Mouse (Mus musculus): ENCODE results near the gene Ddi2. TPM values are rescaled to one million over a fixed set of nuclear protein-coding genes. Genes with fewer than 3 reads are reported as not detected.
A peak's percentile ranks its signal among the peaks of the same experiment; 100 is the strongest.

Ddi2 gene
- polyA plus RNA-seq, 1 experiment = 12.8 TPM

DNA sequence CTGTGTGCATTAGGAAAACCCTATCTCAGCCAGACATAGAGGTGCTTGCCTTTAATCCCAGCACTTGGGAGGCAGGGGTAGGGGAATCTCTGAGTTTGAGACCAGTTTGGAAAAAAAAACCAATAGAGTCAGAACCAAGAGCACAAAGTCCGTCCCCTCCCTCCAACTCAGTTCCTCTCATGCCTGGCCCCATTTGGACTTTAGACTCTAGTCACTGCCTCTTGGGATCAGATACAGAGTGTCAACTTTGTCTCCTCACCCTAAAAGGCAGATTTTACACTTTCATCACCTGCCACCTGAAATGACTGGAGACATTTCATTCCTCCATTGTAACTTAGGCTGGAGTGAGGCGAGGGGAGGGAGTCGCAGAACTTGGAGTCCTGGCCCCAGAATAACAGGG, 6.0 kb upstream of the Ddi2 start:
- H3ac ChIP-seq (ENCODE audit: control insufficient read depth, insufficient read length, low read depth) = no peak overlapping the region
- no peaks in the 10 kb centered on the region for H3K36me3 ChIP-seq (ENCODE audit: control insufficient read depth, insufficient read depth)
- H3K79me2 ChIP-seq (ENCODE audit: control insufficient read depth, insufficient read depth) = no peaks in the 10 kb centered on the region
- TF ChIP-seq CTCF (IDR thresholded peaks at IDR 0.05; ENCODE audit: control insufficient read depth, insufficient read depth, insufficient read length) = no peak
- H3K27me3 ChIP-seq (ENCODE audit: control insufficient read depth, insufficient read depth, insufficient read length) = no peaks in the 10 kb centered on the region
- no peaks in the 10 kb centered on the region for H3K79me3 ChIP-seq (ENCODE audit: low read depth)
- no peak overlapping the region for H3K4me3 ChIP-seq (ENCODE audit: insufficient read depth, poor library complexity, severe bottlenecking)

DNA sequence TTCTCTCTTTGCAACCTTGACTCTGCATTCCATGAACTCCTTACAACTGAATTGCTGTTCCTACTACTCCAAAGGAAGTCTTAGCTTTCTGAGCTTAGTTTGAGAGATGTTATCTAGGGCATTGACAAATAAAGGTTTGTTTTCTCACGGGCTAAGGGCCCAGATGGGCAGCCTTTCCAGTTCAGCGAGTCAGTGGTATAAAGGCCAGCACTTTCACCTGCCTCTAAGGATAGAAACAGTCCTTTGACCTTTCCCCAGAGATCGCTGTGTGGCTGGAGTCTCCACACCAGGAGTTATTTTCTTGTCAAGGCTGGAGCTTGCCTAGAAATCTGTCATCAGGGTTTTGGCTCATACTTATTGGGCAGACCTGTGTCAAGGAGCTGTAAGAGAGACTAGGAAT, 2.5 kb upstream of the Ddi2 start:
- H3K79me2 ChIP-seq (ENCODE audit: control insufficient read depth, insufficient read depth) = peaks cover 24% of the 10 kb centered on the region
- H3K27me3 ChIP-seq (ENCODE audit: control insufficient read depth, insufficient read depth, insufficient read length) = no peaks in the 10 kb centered on the region
- peaks cover 19% of the 10 kb centered on the region for H3K79me3 ChIP-seq (ENCODE audit: low read depth)
- H3ac ChIP-seq (ENCODE audit: control insufficient read depth, insufficient read length, low read depth) = no peak overlapping the region
- peaks cover 5% of the 10 kb centered on the region for H3K36me3 ChIP-seq (ENCODE audit: control insufficient read depth, insufficient read depth)
- H3K4me3 ChIP-seq (ENCODE audit: insufficient read depth, poor library complexity, severe bottlenecking) = no peak overlapping the region
- TF ChIP-seq CTCF (IDR thresholded peaks at IDR 0.05; ENCODE audit: control insufficient read depth, insufficient read depth, insufficient read length) (no peak), FOSL1 (IDR thresholded peaks at IDR 0.05; ENCODE audit: insufficient read depth, low read length, poor library complexity, severe bottlenecking) (no peak)

DNA sequence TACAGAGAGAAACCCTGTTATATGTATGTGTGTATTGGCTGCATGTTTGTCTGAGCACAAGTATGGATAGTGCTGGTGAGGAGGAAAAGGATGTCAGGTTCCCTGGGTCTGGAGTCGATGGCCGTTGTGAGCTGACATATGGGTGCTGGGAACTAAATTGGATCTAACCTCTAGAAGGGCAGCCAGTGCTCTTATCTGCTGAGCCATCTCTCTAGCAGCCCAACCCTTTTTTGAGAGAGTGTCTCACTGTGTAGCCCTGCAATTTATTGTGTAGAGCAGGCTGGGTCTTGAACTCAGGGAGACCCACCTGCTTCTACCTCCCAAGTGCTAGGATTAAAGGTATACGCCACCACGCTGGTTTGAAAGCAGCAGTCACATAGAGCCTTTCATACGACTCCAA, 2.1 kb upstream of the Ddi2 start:
- TF ChIP-seq MYOD1 (IDR thresholded peaks at IDR 0.05; ENCODE audit: control insufficient read depth, insufficient read length, low read depth) (no peak), USF1 (IDR thresholded peaks at IDR 0.05; ENCODE audit: low read depth) (no peak), MAX (IDR thresholded peaks at IDR 0.05) (no peak), CEBPB (IDR thresholded peaks at IDR 0.05; ENCODE audit: low read depth) (no peak), FOSL1 (IDR thresholded peaks at IDR 0.05; ENCODE audit: insufficient read depth, low read length, poor library complexity, severe bottlenecking) (no peak), MYOG (IDR thresholded peaks at IDR 0.05; ENCODE audit: control insufficient read depth, extremely low read depth, insufficient read length) (no peak), CTCF (IDR thresholded peaks at IDR 0.05; ENCODE audit: control insufficient read depth, insufficient read depth, insufficient read length) (no peak)
- Histone ChIP-seq H3K4me3 (ENCODE audit: insufficient read depth, poor library complexity, severe bottlenecking) (no peak overlapping the region), H3K79me2 (ENCODE audit: control insufficient read depth, insufficient read depth) (peaks cover 28% of the 10 kb centered on the region), H3K79me3 (ENCODE audit: low read depth) (peaks cover 24% of the 10 kb centered on the region), H3K36me3 (ENCODE audit: control insufficient read depth, insufficient read depth) (peaks cover 7% of the 10 kb centered on the region), H3ac (ENCODE audit: control insufficient read depth, insufficient read length, low read depth) (no peak overlapping the region), H3K27me3 (ENCODE audit: control insufficient read depth, insufficient read depth, insufficient read length) (no peaks in the 10 kb centered on the region)

DNA sequence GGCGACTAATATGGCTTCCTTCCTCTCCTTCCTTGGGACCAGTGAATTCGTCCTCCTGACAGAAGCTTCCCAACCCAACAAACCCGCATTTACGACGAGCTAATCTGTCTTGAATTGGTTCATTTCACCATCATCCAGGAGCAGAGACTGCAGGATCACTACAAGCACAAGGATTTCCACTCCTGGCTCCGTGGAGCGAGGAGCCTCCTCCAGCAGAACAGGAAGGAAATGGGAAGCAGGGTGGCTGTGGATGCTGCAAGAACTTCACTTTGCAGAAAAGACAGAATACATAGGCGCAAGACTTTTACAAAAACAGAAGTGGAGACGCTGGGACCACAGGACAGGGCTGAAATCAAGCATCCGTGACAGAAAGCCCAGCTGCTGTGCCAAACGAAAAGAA, 1.4 kb upstream of the Ddi2 start:
- H3K36me3 ChIP-seq (ENCODE audit: control insufficient read depth, insufficient read depth) = peaks cover 12% of the 10 kb centered on the region
- no peaks in the 10 kb centered on the region for H3K27me3 ChIP-seq (ENCODE audit: control insufficient read depth, insufficient read depth, insufficient read length)
- H3K79me2 ChIP-seq (ENCODE audit: control insufficient read depth, insufficient read depth) = peaks cover 35% of the 10 kb centered on the region
- H3ac ChIP-seq (ENCODE audit: control insufficient read depth, insufficient read length, low read depth) = no peak overlapping the region
- H3K4me3 ChIP-seq (ENCODE audit: insufficient read depth, poor library complexity, severe bottlenecking) = no peak overlapping the region
- H3K79me3 ChIP-seq (ENCODE audit: low read depth) = peaks cover 30% of the 10 kb centered on the region
- TF ChIP-seq MAX (IDR thresholded peaks at IDR 0.05) (no peak), MYOD1 (IDR thresholded peaks at IDR 0.05; ENCODE audit: control insufficient read depth, insufficient read length, low read depth) (no peak), FOSL1 (IDR thresholded peaks at IDR 0.05; ENCODE audit: insufficient read depth, low read length, poor library complexity, severe bottlenecking) (no peak)

DNA sequence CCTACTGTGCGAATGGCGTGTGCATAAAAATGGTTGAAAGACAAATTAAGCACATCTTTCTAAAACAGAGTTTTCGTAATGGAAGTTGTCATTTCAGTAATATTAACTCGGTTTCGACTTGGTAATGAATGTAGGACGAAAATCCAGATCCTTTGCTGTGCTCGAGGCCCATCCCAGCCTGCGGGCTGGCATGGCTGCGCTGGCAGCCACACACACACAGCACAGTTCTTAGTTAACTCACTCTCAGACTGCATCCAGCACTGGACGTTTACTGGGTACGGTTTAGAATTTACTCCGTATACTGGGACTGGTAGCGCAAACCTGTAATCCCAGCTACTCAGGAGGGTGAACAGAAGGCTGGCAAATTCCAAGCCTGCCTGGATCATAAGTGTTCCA, 452 bp upstream of the Ddi2 start:
- Histone ChIP-seq H3K36me3 (ENCODE audit: control insufficient read depth, insufficient read depth) (peaks cover 12% of the 10 kb centered on the region), H3K79me2 (ENCODE audit: control insufficient read depth, insufficient read depth) (peaks cover 44% of the 10 kb centered on the region), H3K79me3 (ENCODE audit: low read depth) (peaks cover 40% of the 10 kb centered on the region), H3K27me3 (ENCODE audit: control insufficient read depth, insufficient read depth, insufficient read length) (no peaks in the 10 kb centered on the region), H3K4me3 (ENCODE audit: insufficient read depth, poor library complexity, severe bottlenecking) (no peak overlapping the region), H3ac (ENCODE audit: control insufficient read depth, insufficient read length, low read depth) (peak overlapping the region; percentile 42)
- no peak for TF ChIP-seq MYOD1 (IDR thresholded peaks at IDR 0.05; ENCODE audit: control insufficient read depth, insufficient read length, low read depth)
- TF ChIP-seq CTCF (IDR thresholded peaks at IDR 0.05; ENCODE audit: control insufficient read depth, insufficient read depth, insufficient read length) = no peak
- TF ChIP-seq USF1 (IDR thresholded peaks at IDR 0.05; ENCODE audit: low read depth) = no peak
- no peak for TF ChIP-seq FOSL1 (IDR thresholded peaks at IDR 0.05; ENCODE audit: insufficient read depth, low read length, poor library complexity, severe bottlenecking)
- no peak for TF ChIP-seq CEBPB (IDR thresholded peaks at IDR 0.05; ENCODE audit: low read depth)
- TF ChIP-seq MAX (IDR thresholded peaks at IDR 0.05) = no peak
- TF ChIP-seq MYOG (IDR thresholded peaks at IDR 0.05; ENCODE audit: control insufficient read depth, extremely low read depth, insufficient read length) = no peak

DNA sequence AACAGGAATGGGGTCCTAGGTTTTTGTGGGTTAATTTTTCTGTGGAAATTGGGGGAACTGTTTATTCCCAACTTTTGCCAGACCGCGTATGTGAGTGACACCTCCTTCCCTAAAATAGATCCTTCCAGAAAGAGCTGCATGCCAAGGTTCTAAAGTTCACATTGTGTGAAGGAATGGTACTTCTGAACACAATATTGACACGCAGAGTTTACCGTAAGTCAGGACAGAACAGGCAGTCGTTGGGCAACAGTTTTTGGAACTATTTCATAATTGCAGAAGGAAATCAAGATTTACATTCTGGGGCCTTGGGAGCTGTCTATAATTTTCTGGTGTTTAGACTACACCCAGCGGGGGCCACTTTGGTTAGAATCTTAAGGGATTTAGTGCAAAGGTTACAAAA, 1.3 kb downstream of the Ddi2 start:
- Histone ChIP-seq H3K4me3 (ENCODE audit: insufficient read depth, poor library complexity, severe bottlenecking) (peak overlapping the region; percentile 80), H3K79me3 (ENCODE audit: low read depth) (peaks cover 55% of the 10 kb centered on the region), H3K36me3 (ENCODE audit: control insufficient read depth, insufficient read depth) (peaks cover 14% of the 10 kb centered on the region), H3K79me2 (ENCODE audit: control insufficient read depth, insufficient read depth) (peaks cover 62% of the 10 kb centered on the region), H3K27me3 (ENCODE audit: control insufficient read depth, insufficient read depth, insufficient read length) (no peaks in the 10 kb centered on the region), H3ac (ENCODE audit: control insufficient read depth, insufficient read length, low read depth) (peak overlapping the region; percentile 18)
- no peak for TF ChIP-seq MAX (IDR thresholded peaks at IDR 0.05)
- no peak for TF ChIP-seq CTCF (IDR thresholded peaks at IDR 0.05; ENCODE audit: control insufficient read depth, insufficient read depth, insufficient read length)
- no peak for TF ChIP-seq FOSL1 (IDR thresholded peaks at IDR 0.05; ENCODE audit: insufficient read depth, low read length, poor library complexity, severe bottlenecking)
- TF ChIP-seq USF1 (IDR thresholded peaks at IDR 0.05; ENCODE audit: low read depth) = no peak
- TF ChIP-seq MYOD1 (IDR thresholded peaks at IDR 0.05; ENCODE audit: control insufficient read depth, insufficient read length, low read depth) = no peak
- TF ChIP-seq CEBPB (IDR thresholded peaks at IDR 0.05; ENCODE audit: low read depth) = no peak
- TF ChIP-seq MYOG (IDR thresholded peaks at IDR 0.05; ENCODE audit: control insufficient read depth, extremely low read depth, insufficient read length) = no peak

Data from C2C12 (cell line).